Mouse (Mus musculus): ENCODE results near the gene Fads6. TPM values are rescaled to one million over a fixed set of nuclear protein-coding genes. Genes with fewer than 3 reads are reported as not detected.
A peak's percentile ranks its signal among the peaks of the same experiment; 100 is the strongest.

The Fads6 gene
- polyA plus RNA-seq, 1 experiment from 2014 or later, result 0.26 TPM

- ATAC-seq (ENCODE audit: low FRiP score), result no peak
- WGBS, result 56% methylated on average over 7 of the region's 7 CpGs
Measured at GRCm38 (mm10) chr11:115264136-115264861, 33.2 kb downstream of the Fads6 start.

GRCm38 (mm10) chr11:115262954-115263353 is 34.5 kb downstream of the Fads6 start:
- peaks cover 99% of the 10 kb centered on the region for H3K27me3 ChIP-seq
- H3K4me1 ChIP-seq, result peaks cover 29% of the 10 kb centered on the region
- H3K36me3 ChIP-seq (replicated peaks), result peaks cover 1% of the 10 kb centered on the region; the same call in 1 of the 2 replicates
- no peak overlapping the region for H3K4me2 ChIP-seq
- H3K4me3 ChIP-seq (replicated peaks), result no peak overlapping the region
- H3K9me3 ChIP-seq, result 0 out of 2 replicates have a peak, but pooled peaks cover 2% of the 10 kb centered on the region
- WGBS, result 85% methylated on average over 11 of the region's 11 CpGs
- no peak overlapping the region for H3K9ac ChIP-seq
- ATAC-seq (ENCODE audit: low FRiP score), result no peak
- H3K27ac ChIP-seq, result no peak overlapping the region

More at GRCm38 (mm10) chr11:115264136-115264861, 33.2 kb downstream of the Fads6 start:
- Histone ChIP-seq H3K4me3 (replicated peaks) (no peak overlapping the region; the same call in 1 of the 2 replicates), H3K9ac (no peak overlapping the region), H3K27me3 (peaks cover 99% of the 10 kb centered on the region), H3K27ac (no peak overlapping the region), H3K36me3 (replicated peaks) (peaks cover 14% of the 10 kb centered on the region), H3K9me3 (no peaks in the 10 kb centered on the region), H3K4me2 (no peak overlapping the region), H3K4me1 (peaks cover 25% of the 10 kb centered on the region)

- Histone ChIP-seq H3K4me2 (no peak overlapping the region), H3K9me3 (0 out of 2 replicates have a peak, but pooled peaks cover 2% of the 10 kb centered on the region), H3K9ac (no peak overlapping the region), H3K4me1 (peaks cover 7% of the 10 kb centered on the region), H3K4me3 (replicated peaks) (no peak overlapping the region), H3K27me3 (peaks cover 99% of the 10 kb centered on the region), H3K36me3 (replicated peaks) (no peaks in the 10 kb centered on the region), H3K27ac (no peak overlapping the region)
- WGBS, result 85% methylated on average over 4 of the region's 4 CpGs
- no peak for ATAC-seq (ENCODE audit: low FRiP score)
Measured at GRCm38 (mm10) chr11:115259134-115259533, 38.3 kb downstream of the Fads6 start.

- H3K9ac ChIP-seq, result no peak overlapping the region; the same call in 1 of the 2 replicates
- H3K9me3 ChIP-seq, result 0 out of 2 replicates have a peak, but pooled peaks cover 2% of the 10 kb centered on the region
- peak overlapping the region; percentile 24 for H3K4me3 ChIP-seq (replicated peaks)
- peaks cover 7% of the 10 kb centered on the region for H3K4me1 ChIP-seq
- no peaks in the 10 kb centered on the region for H3K36me3 ChIP-seq (replicated peaks)
- H3K4me2 ChIP-seq, result peak overlapping the region; percentile 44
- no peak for ATAC-seq (ENCODE audit: low FRiP score)
- peaks cover 100% of the 10 kb centered on the region for H3K27me3 ChIP-seq
- 16% methylated on average over 59 of the region's 59 CpGs for WGBS
- H3K27ac ChIP-seq, result no peak overlapping the region
Measured at GRCm38 (mm10) chr11:115257775-115258510, 39.5 kb downstream of the Fads6 start.

- 58% methylated on average over 3 of the region's 3 CpGs for WGBS
- Histone ChIP-seq H3K4me2 (no peak overlapping the region), H3K27me3 (peaks cover 99% of the 10 kb centered on the region), H3K4me1 (peaks cover 38% of the 10 kb centered on the region), H3K9ac (no peak overlapping the region), H3K9me3 (no peaks in the 10 kb centered on the region), H3K36me3 (replicated peaks) (no peaks in the 10 kb centered on the region), H3K27ac (no peak overlapping the region), H3K4me3 (replicated peaks) (no peak overlapping the region)
- no peak for ATAC-seq (ENCODE audit: low FRiP score)
Measured at GRCm38 (mm10) chr11:115251258-115251657, 46.2 kb downstream of the Fads6 start.

GRCm38 (mm10) chr11:115250405-115251090 is 46.9 kb downstream of the Fads6 start:
- Histone ChIP-seq H3K9ac (peak overlapping the region; percentile 66), H3K27ac (no peak overlapping the region), H3K4me3 (replicated peaks) (peak overlapping the region; percentile 52), H3K4me2 (peak overlapping the region; percentile 92), H3K4me1 (peaks cover 43% of the 10 kb centered on the region), H3K27me3 (peaks cover 97% of the 10 kb centered on the region), H3K9me3 (no peaks in the 10 kb centered on the region), H3K36me3 (replicated peaks) (no peaks in the 10 kb centered on the region)
- under 1% methylated on average over 36 of the region's 36 CpGs for WGBS
- no peak for ATAC-seq (ENCODE audit: low FRiP score)

- no peak for ATAC-seq (ENCODE audit: low FRiP score)
- peaks cover 47% of the 10 kb centered on the region for H3K4me1 ChIP-seq
- peaks cover 6% of the 10 kb centered on the region for H3K36me3 ChIP-seq (replicated peaks)
- H3K9me3 ChIP-seq, result no peaks in the 10 kb centered on the region
- 3% methylated on average over 63 of the region's 63 CpGs for WGBS
- peak overlapping the region; percentile 52 for H3K4me3 ChIP-seq (replicated peaks)
- peak overlapping the region; percentile 66 for H3K9ac ChIP-seq
- peaks cover 90% of the 10 kb centered on the region for H3K27me3 ChIP-seq
- H3K4me2 ChIP-seq, result peak overlapping the region; percentile 92
- no peak overlapping the region for H3K27ac ChIP-seq
Measured at GRCm38 (mm10) chr11:115249721-115250404, 47.6 kb downstream of the Fads6 start.

DNA sequence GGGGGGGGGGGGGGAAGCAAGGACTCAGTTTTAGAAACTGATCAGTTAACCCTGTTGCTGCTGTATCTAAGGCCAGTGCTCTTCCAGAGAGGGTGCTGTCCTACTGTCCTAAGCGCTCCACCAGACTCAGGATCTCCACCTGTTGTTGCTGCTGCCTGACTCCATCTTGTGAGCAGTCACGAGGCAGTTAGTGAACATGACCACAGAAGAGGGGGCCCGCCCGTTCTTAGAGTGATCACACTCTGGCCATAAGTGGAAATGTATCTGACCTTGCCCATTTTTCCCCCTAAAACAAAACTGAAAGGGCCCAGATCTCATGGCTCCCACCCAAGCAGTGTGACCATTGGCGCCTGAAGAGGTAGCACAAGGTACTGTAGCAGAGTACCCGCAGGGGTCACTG is 49.5 kb downstream of the Fads6 start:
- no peaks in the 10 kb centered on the region for H3K9me3 ChIP-seq
- no peak for ATAC-seq (ENCODE audit: low FRiP score)
- H3K27ac ChIP-seq, result no peak overlapping the region
- H3K9ac ChIP-seq, result no peak overlapping the region
- WGBS, result 77% methylated on average over 6 of the region's 6 CpGs
- peaks cover 47% of the 10 kb centered on the region for H3K4me1 ChIP-seq
- peaks cover 71% of the 10 kb centered on the region for H3K27me3 ChIP-seq
- peaks cover 17% of the 10 kb centered on the region for H3K36me3 ChIP-seq (replicated peaks)
- H3K4me2 ChIP-seq, result no peak overlapping the region
- no peak overlapping the region for H3K4me3 ChIP-seq (replicated peaks)

DNA sequence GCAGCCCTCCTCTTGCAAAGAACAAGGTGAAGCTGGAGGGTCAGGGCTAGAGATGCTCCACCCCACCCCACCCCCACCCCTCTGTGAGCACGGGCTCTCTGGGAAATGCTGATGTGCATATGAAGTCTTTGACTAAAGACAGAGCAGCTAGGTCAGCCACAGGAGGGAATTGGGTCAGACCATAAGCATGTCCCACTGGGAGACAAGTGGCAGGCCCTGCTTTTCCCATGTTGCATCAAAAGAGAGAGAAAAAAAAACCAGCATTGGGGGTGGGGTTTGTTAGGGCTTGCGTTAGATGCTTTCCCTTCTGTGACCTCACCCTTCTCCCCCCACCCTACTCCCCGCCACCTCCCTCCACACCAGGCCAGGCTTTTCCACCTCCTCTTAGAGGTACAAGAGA is 50.2 kb downstream of the Fads6 start:
- H3K4me3 ChIP-seq (replicated peaks), result no peak overlapping the region
- H3K27me3 ChIP-seq, result peaks cover 64% of the 10 kb centered on the region
- H3K9ac ChIP-seq, result no peak overlapping the region
- H3K36me3 ChIP-seq (replicated peaks), result peaks cover 17% of the 10 kb centered on the region
- H3K9me3 ChIP-seq, result no peaks in the 10 kb centered on the region
- no peak overlapping the region for H3K27ac ChIP-seq
- WGBS, result 11% methylated on average over 3 of the region's 3 CpGs
- no peak for ATAC-seq (ENCODE audit: low FRiP score)
- peaks cover 47% of the 10 kb centered on the region for H3K4me1 ChIP-seq
- H3K4me2 ChIP-seq, result no peak overlapping the region

DNA sequence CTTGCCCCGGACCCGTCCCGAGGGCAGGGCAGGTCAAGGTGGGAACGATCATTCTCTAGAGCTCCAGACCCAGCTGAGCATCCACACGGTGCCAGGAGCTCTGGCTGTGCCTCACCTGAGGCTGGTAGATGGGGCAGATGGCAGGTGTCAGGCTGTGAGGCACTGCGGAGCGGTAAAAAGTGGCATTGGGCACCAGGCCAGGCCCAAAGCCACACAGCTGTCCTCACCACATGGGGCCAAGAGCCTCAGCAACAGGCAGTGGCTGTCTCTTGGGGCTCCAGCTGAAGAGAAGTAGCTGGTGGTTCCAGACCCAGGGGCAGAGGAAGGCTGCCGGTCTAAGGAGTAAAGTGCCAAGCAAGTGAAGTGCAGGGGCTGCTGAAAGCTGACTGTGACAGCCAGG is 51.1 kb downstream of the Fads6 start:
- H3K9me3 ChIP-seq, result no peaks in the 10 kb centered on the region
- no peak overlapping the region for H3K4me3 ChIP-seq (replicated peaks)
- no peak overlapping the region for H3K27ac ChIP-seq
- 81% methylated on average over 8 of the region's 8 CpGs for WGBS
- H3K36me3 ChIP-seq (replicated peaks), result peaks cover 17% of the 10 kb centered on the region
- no peak for ATAC-seq (ENCODE audit: low FRiP score)
- H3K4me1 ChIP-seq, result peaks cover 47% of the 10 kb centered on the region
- no peak overlapping the region for H3K4me2 ChIP-seq
- peaks cover 56% of the 10 kb centered on the region for H3K27me3 ChIP-seq
- H3K9ac ChIP-seq, result no peak overlapping the region

DNA sequence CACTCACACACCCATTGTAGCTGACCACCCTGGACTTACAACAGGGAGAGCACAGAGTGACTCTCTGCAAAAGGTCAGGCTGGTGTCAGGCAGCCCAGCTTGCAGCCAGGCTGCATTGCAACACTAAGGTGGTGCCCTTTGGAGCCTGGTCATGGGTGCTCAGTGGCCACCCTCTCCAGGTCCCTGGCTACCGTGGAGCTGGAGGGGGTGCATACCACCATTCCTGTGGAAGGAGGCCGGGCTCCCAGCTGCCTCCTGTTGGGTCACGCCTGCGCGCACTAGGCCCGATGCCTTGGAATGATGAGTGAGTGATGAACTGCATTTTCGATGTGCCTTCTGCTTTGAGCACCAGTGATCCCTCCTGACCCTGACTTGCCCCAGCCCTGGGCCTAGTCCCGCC is 52.6 kb downstream of the Fads6 start:
- no peak for ATAC-seq (ENCODE audit: low FRiP score)
- WGBS, result 94% methylated on average over 8 of the region's 8 CpGs
- H3K4me2 ChIP-seq, result no peak overlapping the region
- no peak overlapping the region for H3K4me3 ChIP-seq (replicated peaks)
- no peak overlapping the region for H3K9ac ChIP-seq
- H3K9me3 ChIP-seq, result no peaks in the 10 kb centered on the region
- H3K4me1 ChIP-seq, result peaks cover 38% of the 10 kb centered on the region
- no peak overlapping the region for H3K27ac ChIP-seq
- H3K27me3 ChIP-seq, result peaks cover 40% of the 10 kb centered on the region
- H3K36me3 ChIP-seq (replicated peaks), result peaks cover 17% of the 10 kb centered on the region

GRCm38 (mm10) chr11:115243783-115244182 is 53.7 kb downstream of the Fads6 start:
- 93% methylated on average over 12 of the region's 12 CpGs for WGBS
- Histone ChIP-seq H3K27ac (no peak overlapping the region), H3K4me1 (peaks cover 33% of the 10 kb centered on the region)

More at GRCm38 (mm10) chr11:115243783-115244182, 53.7 kb downstream of the Fads6 start:
- peaks cover 29% of the 10 kb centered on the region for H3K27me3 ChIP-seq
- no peak for ATAC-seq (ENCODE audit: low FRiP score)
- H3K9me3 ChIP-seq, result no peaks in the 10 kb centered on the region
- H3K4me3 ChIP-seq (replicated peaks), result no peak overlapping the region
- H3K9ac ChIP-seq, result no peak overlapping the region
- H3K36me3 ChIP-seq (replicated peaks), result peaks cover 17% of the 10 kb centered on the region
- no peak overlapping the region for H3K4me2 ChIP-seq

Data from forebrain, embryonic 12.5 days (tissue).